Mouse (Mus musculus): ENCODE results near the gene Elf1.

GRCm38 (mm10) chr14:79536011-79536410 lies 55.0 kb downstream of the Elf1 start:
- TF ChIP-seq GATA1 (IDR thresholded peaks at IDR 0.05; ENCODE audit: borderline replicate concordance, low read length) (no peak), FLI1 (IDR thresholded peaks at IDR 0.05; ENCODE audit: low read length) (no peak)

All from megakaryocyte, embryonic 14.5 days (primary cell).